Mouse (Mus musculus) G1E (cell line): ENCODE measurements around the gene Igsf6. TPM values are rescaled to one million over a fixed set of nuclear protein-coding genes. Genes with fewer than 3 reads are reported as not detected.
A peak's percentile ranks its signal among the peaks of the same experiment; 100 is the strongest.

Experiments used
- ATAC-seq: 2 replicates; pipeline ENCODE4 v1.8.0; 2016; ENCODE audit warnings: mild to moderate bottlenecking; ENCODE audit not compliant: insufficient number of reproducible peaks, poor library complexity, low FRiP score, severe bottlenecking; ENCODE audit errors: extremely low read depth
- DNase-seq: peaks from one replicate; pipeline ENCODE4 v3.0.0; 2012; ENCODE audit warnings: low spot score
- H3K27me3 ChIP-seq: 2 replicates; pipeline ENCODE4 v1.6.1; 2012; ENCODE audit warnings: mild to moderate bottlenecking, low read length, inconsistent platforms; ENCODE audit not compliant: insufficient read depth
- H3K36me3 ChIP-seq: replicated peaks from 2 replicates; pipeline ENCODE3; 2012; ENCODE audit warnings: mild to moderate bottlenecking, inconsistent platforms
- H3K4me1 ChIP-seq: 2 replicates; pipeline ENCODE4 v1.6.1; 2012; ENCODE audit warnings: low read depth, low read length, inconsistent platforms, mixed read lengths; ENCODE audit not compliant: insufficient read depth
- H3K4me3 ChIP-seq: 2 replicates; pipeline ENCODE4 v1.5.1; 2012; ENCODE audit warnings: low read depth, mild to moderate bottlenecking, inconsistent platforms, low read length, moderate library complexity, mixed read lengths
- H3K9me3 ChIP-seq: replicated peaks from 2 replicates; pipeline ENCODE4 v1.6.1; 2012; ENCODE audit warnings: inconsistent platforms
- CTCF ChIP-seq: IDR thresholded peaks from 2 replicates; pipeline ENCODE4 v1.5.1; 2012; ENCODE audit warnings: low read depth, low read length, inconsistent platforms, mixed read lengths
- GATA1 ChIP-seq: IDR thresholded peaks from 2 replicates; pipeline ENCODE4 v1.6.1; 2012; ENCODE audit warnings: borderline replicate concordance, low read length, inconsistent platforms, mixed read lengths
- GATA2 ChIP-seq: IDR thresholded peaks from 2 replicates; pipeline ENCODE4 v1.6.1; 2012; ENCODE audit warnings: low read depth, low read length, inconsistent platforms, borderline replicate concordance
- POLR2AphosphoS5 ChIP-seq: IDR thresholded peaks from 2 replicates; pipeline ENCODE4 v1.6.1; 2012; ENCODE audit warnings: low read depth, low read length, inconsistent platforms; ENCODE audit not compliant: insufficient replicate concordance
- TAL1 ChIP-seq: conservative IDR thresholded peaks from 2 replicates; pipeline ENCODE4 v1.6.1; 2012; ENCODE audit warnings: low read depth, low read length, inconsistent platforms, mixed read lengths
- polyA plus RNA-seq: library from polyadenylated mRNA; stranded (reverse); fragments of >175 nt; gene quantifications from 2 replicates; pipeline ENCODE4 v1.2.3, GENCODE M21; 2012
- total RNA-seq, 2 experiments: library from RNA; stranded (forward) in 1 of 2; stranded (reverse) in 1 of 2; fragments of 200-1000 nt in 1 of 2; fragments of >200 nt in 1 of 2; fragmentation: Nextera tagmentation in 1 of 2; gene quantifications; 2 replicates each; pipeline ENCODE4 v1.2.3; 2014 to 2017

Igsf6 gene
- total and polyA plus RNA-seq, 3 experiments, result 0.07 to 0.33 TPM; not detected in 1

DNA sequence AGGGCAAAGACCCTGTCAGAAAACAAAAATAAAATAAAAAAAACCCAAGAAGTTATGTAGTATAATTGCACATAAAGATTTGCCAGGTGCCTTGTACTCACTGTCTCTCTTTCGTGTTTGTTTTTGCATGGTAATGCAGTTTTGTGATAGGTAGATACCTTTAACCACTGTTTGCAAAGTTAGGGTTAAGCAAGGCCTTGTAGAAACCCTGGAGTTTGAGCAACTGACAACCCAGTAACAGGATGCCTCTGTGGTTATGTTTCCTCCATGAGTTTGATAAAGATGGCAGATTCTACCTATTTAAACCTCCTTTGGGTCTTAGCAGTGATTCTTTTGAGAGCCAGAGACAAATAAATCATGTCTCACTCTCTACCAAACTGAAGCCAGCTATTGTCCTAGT, 30.9 kb downstream of the Igsf6 start:
- Histone ChIP-seq H3K27me3 (no peaks in the 10 kb centered on the region), H3K9me3 (no peaks in the 10 kb centered on the region), H3K4me1 (peaks cover 12% of the 10 kb centered on the region), H3K4me3 (no peak overlapping the region), H3K36me3 (peaks cover 31% of the 10 kb centered on the region)
- no peak for TF ChIP-seq CTCF
- TF ChIP-seq GATA1, result no peak
- no peak for TF ChIP-seq POLR2AphosphoS5
- no peak for TF ChIP-seq TAL1
- no peak for TF ChIP-seq GATA2
- no peak for DNase-seq
- no peak for ATAC-seq

DNA sequence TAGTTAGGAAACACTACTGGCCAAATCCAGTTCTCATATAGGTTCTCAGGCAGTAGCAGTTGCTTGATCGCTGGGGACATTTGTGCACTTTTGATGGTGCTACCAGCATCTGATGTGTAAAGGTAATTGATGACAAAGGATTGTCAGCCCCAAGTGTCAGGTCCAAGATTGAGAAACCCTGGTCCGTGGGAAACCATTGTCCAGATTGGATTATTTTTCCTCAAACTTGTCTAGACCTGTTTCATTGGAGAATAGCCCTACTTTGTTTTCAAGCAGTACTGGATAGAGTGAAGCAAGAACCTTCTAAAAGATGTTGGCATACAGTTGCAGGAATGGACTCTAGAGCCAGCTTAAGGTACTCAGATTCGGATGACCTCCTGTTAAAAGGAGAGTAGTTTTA, 31.4 kb downstream of the Igsf6 start:
- peaks cover 28% of the 10 kb centered on the region for H3K36me3 ChIP-seq
- no peaks in the 10 kb centered on the region for H3K27me3 ChIP-seq
- no peak overlapping the region for H3K4me3 ChIP-seq
- DNase-seq (no peak), ATAC-seq (no peak)
- no peaks in the 10 kb centered on the region for H3K9me3 ChIP-seq
- no peak for TF ChIP-seq CTCF
- TF ChIP-seq TAL1, result no peak
- no peak for TF ChIP-seq GATA2
- no peak for TF ChIP-seq POLR2AphosphoS5
- no peak for TF ChIP-seq GATA1
- peaks cover 12% of the 10 kb centered on the region for H3K4me1 ChIP-seq

DNA sequence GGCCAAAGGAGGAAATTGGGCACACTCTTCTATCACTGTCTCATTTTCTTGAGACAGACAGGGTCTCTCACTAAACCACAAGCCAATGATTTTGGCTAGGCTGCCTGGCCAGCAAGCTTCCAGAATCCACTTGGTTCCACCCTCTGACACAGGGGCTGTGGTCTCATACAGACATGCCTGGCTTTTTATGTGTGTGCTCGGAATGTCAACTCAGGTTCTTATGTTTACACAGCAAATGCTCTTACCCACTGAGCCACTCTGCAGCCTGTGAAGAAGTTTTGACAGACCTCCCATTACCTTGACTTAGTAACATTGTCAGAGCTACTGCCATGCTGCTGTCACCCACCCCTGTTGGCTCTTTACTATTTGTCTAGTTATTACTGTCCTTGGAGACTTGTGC, 32.4 kb downstream of the Igsf6 start:
- H3K27me3 ChIP-seq, result no peaks in the 10 kb centered on the region
- DNase-seq (no peak), ATAC-seq (no peak)
- no peak overlapping the region for H3K4me3 ChIP-seq
- H3K9me3 ChIP-seq, result no peaks in the 10 kb centered on the region
- H3K4me1 ChIP-seq, result peaks cover 12% of the 10 kb centered on the region
- peaks cover 26% of the 10 kb centered on the region for H3K36me3 ChIP-seq
- TF ChIP-seq CTCF (no peak), TAL1 (no peak), GATA2 (no peak), POLR2AphosphoS5 (no peak)

DNA sequence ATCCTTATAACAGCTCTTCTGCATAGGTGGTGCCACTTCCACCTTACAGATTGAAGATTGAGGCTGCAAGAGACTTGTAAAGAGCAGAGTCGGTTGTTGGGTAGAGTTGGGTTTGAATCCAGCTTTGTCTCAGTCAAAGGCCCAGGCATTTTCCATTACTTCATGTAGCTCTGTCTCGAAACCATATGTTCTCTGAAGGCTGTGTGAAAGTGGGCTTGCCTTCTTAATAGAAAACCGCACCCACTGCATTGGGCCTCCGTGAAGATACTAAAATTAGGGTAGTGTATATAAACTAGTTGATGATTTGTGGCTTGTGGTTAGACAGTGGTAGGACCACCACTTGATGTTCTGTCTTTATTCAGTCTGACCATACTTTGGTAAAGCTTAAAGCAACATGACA, 33.8 kb downstream of the Igsf6 start:
- TF ChIP-seq GATA1 (no peak), POLR2AphosphoS5 (no peak), TAL1 (no peak), GATA2 (no peak), CTCF (no peak)
- no peaks in the 10 kb centered on the region for H3K9me3 ChIP-seq
- H3K27me3 ChIP-seq, result no peaks in the 10 kb centered on the region
- ATAC-seq (no peak), DNase-seq (no peak)
- H3K36me3 ChIP-seq, result peaks cover 33% of the 10 kb centered on the region
- H3K4me1 ChIP-seq, result peaks cover 26% of the 10 kb centered on the region
- H3K4me3 ChIP-seq, result no peak overlapping the region

DNA sequence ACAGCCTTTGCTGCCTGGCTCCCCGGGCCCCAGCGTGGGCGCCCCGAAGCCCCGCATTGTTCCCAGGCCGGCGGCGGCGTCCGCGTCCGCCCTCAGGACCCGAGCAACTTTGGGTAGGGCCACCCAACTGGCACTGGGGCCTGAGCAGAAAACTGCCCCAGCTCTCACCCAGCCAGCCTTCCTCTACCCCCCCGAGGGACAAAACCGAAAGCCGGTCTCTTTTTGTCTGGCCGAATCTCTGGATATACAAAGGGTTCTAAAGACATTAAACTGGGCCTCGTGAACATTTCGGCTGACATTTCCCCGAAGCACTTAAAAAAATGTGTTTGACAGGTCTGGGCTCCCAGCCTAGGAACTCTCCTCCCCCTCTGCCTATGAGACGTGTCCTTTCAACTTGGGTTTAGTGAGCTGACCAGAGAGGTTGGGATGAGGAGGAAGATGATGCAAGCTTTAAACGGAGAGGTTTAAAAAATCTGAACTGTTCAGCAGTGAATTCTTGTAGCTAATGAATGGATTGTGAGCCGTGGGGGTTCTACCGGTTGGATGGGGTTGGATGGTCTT, 39.1 kb downstream of the Igsf6 start:
- H3K4me1 ChIP-seq, result peaks cover 32% of the 10 kb centered on the region
- peak overlapping the region; percentile 92 for H3K4me3 ChIP-seq
- peaks cover 20% of the 10 kb centered on the region for H3K36me3 ChIP-seq
- DNase-seq (peak; percentile 22), ATAC-seq (no peak)
- no peaks in the 10 kb centered on the region for H3K9me3 ChIP-seq
- no peak for TF ChIP-seq POLR2AphosphoS5
- TF ChIP-seq CTCF, result no peak
- no peak for TF ChIP-seq GATA2
- no peak for TF ChIP-seq GATA1
- no peak for TF ChIP-seq TAL1
- H3K27me3 ChIP-seq, result no peaks in the 10 kb centered on the region

DNA sequence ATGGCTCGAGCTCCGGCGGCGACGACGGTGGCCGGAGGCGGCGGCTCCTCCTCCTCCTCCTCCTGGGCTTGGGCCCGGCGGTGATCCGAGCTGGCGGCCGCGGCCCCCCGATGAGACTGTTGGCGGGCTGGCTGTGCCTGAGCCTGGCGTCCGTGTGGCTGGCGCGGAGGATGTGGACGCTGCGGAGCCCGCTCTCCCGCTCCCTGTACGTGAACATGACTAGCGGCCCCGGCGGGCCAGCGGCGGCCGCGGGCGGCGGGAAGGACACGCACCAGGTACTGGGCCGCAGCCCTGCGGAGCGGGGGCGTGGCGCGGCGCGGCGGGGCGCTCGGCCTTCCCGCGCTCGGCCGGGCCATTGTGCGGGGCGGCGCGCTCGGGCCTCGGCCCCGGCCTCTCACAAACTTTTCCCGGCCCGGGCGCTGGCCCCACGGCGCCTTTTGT, 39.7 kb downstream of the Igsf6 start:
- H3K36me3 ChIP-seq, result peaks cover 14% of the 10 kb centered on the region
- no peaks in the 10 kb centered on the region for H3K9me3 ChIP-seq
- no peaks in the 10 kb centered on the region for H3K27me3 ChIP-seq
- DNase-seq (no peak), ATAC-seq (no peak)
- peaks cover 29% of the 10 kb centered on the region for H3K4me1 ChIP-seq
- no peak for TF ChIP-seq CTCF
- TF ChIP-seq POLR2AphosphoS5, result no peak
- TF ChIP-seq TAL1, result no peak
- TF ChIP-seq GATA1, result no peak
- TF ChIP-seq GATA2, result no peak
- H3K4me3 ChIP-seq, result peak overlapping the region; percentile 92
